Mouse (Mus musculus) heart, postnatal 0 days (tissue): ENCODE results near the gene Prune1.

ENCODE experiments used
- CTCF ChIP-seq: IDR thresholded peaks from 2 replicates; pipeline ENCODE4 v1.5.1; 2016; ENCODE audit warnings: antibody characterized with exemption, control low read depth, low read depth
- EP300 ChIP-seq: IDR thresholded peaks from 2 replicates; pipeline ENCODE4 v1.6.1; 2016; ENCODE audit warnings: antibody characterized with exemption, low read depth

- TF ChIP-seq CTCF, result no peak
- no peak for TF ChIP-seq EP300
Observed at GRCm38 (mm10) chr3:95276428-95276934, 5.4 kb downstream of the Prune1 start.
